Mouse (Mus musculus) embryonic facial prominence, embryonic 10.5 days (tissue): ENCODE results near the gene Mipep. TPM values are rescaled to one million over a fixed set of nuclear protein-coding genes. Genes with fewer than 3 reads are reported as not detected.

Experiments
- DNase-seq: peaks from one replicate; pipeline ENCODE4 v3.0.0-alpha.2; 2017; ENCODE audit warnings: low spot score
- H3K27ac ChIP-seq: fragments of 300-500 bp; sonication (generic); replicated peaks from 2 replicates; pipeline ENCODE4 v1.5.1; 2016; ENCODE audit warnings: mild to moderate bottlenecking
- H3K27me3 ChIP-seq: fragments of 300-500 bp; sonication (generic); replicated peaks from 2 replicates; pipeline ENCODE4 v1.6.1; 2016; ENCODE audit warnings: low read depth, mild to moderate bottlenecking; ENCODE audit not compliant: poor library complexity, severe bottlenecking
- H3K36me3 ChIP-seq: fragments of 300-500 bp; sonication (generic); replicated peaks from 2 replicates; pipeline ENCODE4 v1.6.1; 2016; ENCODE audit warnings: mild to moderate bottlenecking, moderate library complexity
- H3K4me1 ChIP-seq: fragments of 300-500 bp; sonication (generic); 2 replicates; pipeline ENCODE4 v1.6.1; 2016
- H3K4me3 ChIP-seq: fragments of 300-500 bp; sonication (generic); 2 replicates; pipeline ENCODE4 v1.5.1; 2016; ENCODE audit warnings: mild to moderate bottlenecking, moderate library complexity
- H3K9me3 ChIP-seq: fragments of 300-500 bp; sonication (generic); 2 replicates; pipeline ENCODE4 v1.6.1; 2016; ENCODE audit warnings: mild to moderate bottlenecking
- WGBS: fragments of 180-500 bp; shearing (Covaris S2); methylation state at CpG from one replicate; pipeline ENCODE4 v1.1.7; 2016; 5-methylcytosine and 5-hydroxymethylcytosine counted together
- polyA plus RNA-seq: library from polyadenylated mRNA; unstranded; fragments of >200 nt; fragmentation: Nextera tagmentation; extraction: Ambion mirVana; gene quantifications from 2 replicates; pipeline ENCODE4 v1.2.1, GENCODE M21; 2016

Mipep gene
- polyA plus RNA-seq, 1 experiment from 2014 or later, result 24.6 TPM

- Histone ChIP-seq H3K27ac (no peak overlapping the region), H3K4me3 (no peak overlapping the region), H3K36me3 (peaks cover 28% of the 10 kb centered on the region), H3K27me3 (no peaks in the 10 kb centered on the region), H3K4me1 (peaks cover 13% of the 10 kb centered on the region; the same call in 1 of the 2 replicates), H3K9me3 (no peaks in the 10 kb centered on the region)
- no peak for DNase-seq
- WGBS, result 80% methylated on average over 4 of the region's 4 CpGs
Measured at GRCm38 (mm10) chr14:60904501-60904900, 120.1 kb downstream of the Mipep start.

- DNase-seq, result no peak
- H3K27ac ChIP-seq, result no peak overlapping the region
- no peaks in the 10 kb centered on the region for H3K9me3 ChIP-seq
- H3K4me1 ChIP-seq, result 0 out of 2 replicates have a peak, but pooled peaks cover 4% of the 10 kb centered on the region
- peaks cover 26% of the 10 kb centered on the region for H3K36me3 ChIP-seq
- 87% methylated on average over 10 of the region's 10 CpGs for WGBS
- no peak overlapping the region for H3K4me3 ChIP-seq
- no peaks in the 10 kb centered on the region for H3K27me3 ChIP-seq
Measured at GRCm38 (mm10) chr14:60906421-60907374, 122.3 kb downstream of the Mipep start.

- H3K27me3 ChIP-seq, result no peaks in the 10 kb centered on the region
- no peak for DNase-seq
- H3K4me1 ChIP-seq, result peaks cover 22% of the 10 kb centered on the region
- H3K27ac ChIP-seq, result no peak overlapping the region
- WGBS, result 89% methylated on average over 4 of the region's 4 CpGs
- no peaks in the 10 kb centered on the region for H3K9me3 ChIP-seq
- H3K4me3 ChIP-seq, result no peak overlapping the region
- H3K36me3 ChIP-seq, result peaks cover 19% of the 10 kb centered on the region
Measured at GRCm38 (mm10) chr14:60909351-60909750, 125.0 kb downstream of the Mipep start.

- H3K9me3 ChIP-seq, result no peaks in the 10 kb centered on the region
- no peaks in the 10 kb centered on the region for H3K27me3 ChIP-seq
- no peak for DNase-seq
- H3K4me3 ChIP-seq, result no peak overlapping the region
- no peak overlapping the region for H3K27ac ChIP-seq
- H3K4me1 ChIP-seq, result peaks cover 23% of the 10 kb centered on the region
- H3K36me3 ChIP-seq, result 0 out of 2 replicates have a peak, but pooled peaks cover 10% of the 10 kb centered on the region
- WGBS, result 89% methylated on average over 12 of the region's 12 CpGs
Measured at GRCm38 (mm10) chr14:60910506-60911444, 126.4 kb downstream of the Mipep start.

GRCm38 (mm10) chr14:60912981-60913468 is 128.7 kb downstream of the Mipep start:
- Histone ChIP-seq H3K27me3 (no peaks in the 10 kb centered on the region), H3K36me3 (0 out of 2 replicates have a peak, but pooled peaks cover 6% of the 10 kb centered on the region), H3K27ac (peak overlapping the region; percentile 37; the same call in 1 of the 2 replicates), H3K9me3 (no peaks in the 10 kb centered on the region), H3K4me1 (peaks cover 42% of the 10 kb centered on the region), H3K4me3 (no peak overlapping the region)
- DNase-seq, result no peak
- 19% methylated on average over 8 of the region's 8 CpGs for WGBS

GRCm38 (mm10) chr14:60916661-60917060 is 132.3 kb downstream of the Mipep start:
- no peak overlapping the region for H3K4me3 ChIP-seq
- no peaks in the 10 kb centered on the region for H3K27me3 ChIP-seq
- H3K9me3 ChIP-seq, result no peaks in the 10 kb centered on the region
- peaks cover 42% of the 10 kb centered on the region for H3K4me1 ChIP-seq
- WGBS, result 56% methylated on average over 4 of the region's 4 CpGs
- H3K27ac ChIP-seq, result peak overlapping the region; percentile 51
- no peaks in the 10 kb centered on the region for H3K36me3 ChIP-seq
- DNase-seq, result no peak

GRCm38 (mm10) chr14:60926011-60926410 is 141.6 kb downstream of the Mipep start:
- no peaks in the 10 kb centered on the region for H3K9me3 ChIP-seq
- H3K4me1 ChIP-seq, result no peaks in the 10 kb centered on the region
- H3K27ac ChIP-seq, result no peak overlapping the region
- H3K27me3 ChIP-seq, result no peaks in the 10 kb centered on the region
- H3K4me3 ChIP-seq, result no peak overlapping the region
- WGBS, result 79% methylated on average over 1 of the region's 1 CpGs
- no peaks in the 10 kb centered on the region for H3K36me3 ChIP-seq
- DNase-seq, result no peak

- 79% methylated on average over 5 of the region's 5 CpGs for WGBS
- Histone ChIP-seq H3K27ac (no peak overlapping the region), H3K36me3 (no peaks in the 10 kb centered on the region), H3K4me1 (no peaks in the 10 kb centered on the region), H3K4me3 (no peak overlapping the region), H3K9me3 (no peaks in the 10 kb centered on the region), H3K27me3 (no peaks in the 10 kb centered on the region)
- DNase-seq, result no peak
Measured at GRCm38 (mm10) chr14:60935705-60936104, 151.3 kb downstream of the Mipep start.

GRCm38 (mm10) chr14:60937481-60938039 is 153.2 kb downstream of the Mipep start:
- no peaks in the 10 kb centered on the region for H3K4me1 ChIP-seq
- no peaks in the 10 kb centered on the region for H3K36me3 ChIP-seq
- WGBS, result 93% methylated on average over 4 of the region's 4 CpGs

More at GRCm38 (mm10) chr14:60937481-60938039, 153.2 kb downstream of the Mipep start:
- no peaks in the 10 kb centered on the region for H3K9me3 ChIP-seq
- H3K4me3 ChIP-seq, result no peak overlapping the region
- H3K27ac ChIP-seq, result no peak overlapping the region
- no peaks in the 10 kb centered on the region for H3K27me3 ChIP-seq
- no peak for DNase-seq

Other genes with a start within 250 kb of the Mipep start
- 28.2 and 39.6 TPM in 2 replicates for gene Spata13, start 150.6 kb upstream of the Mipep start, polyA plus RNA-seq
- 0.15 and 0.18 TPM in 2 replicates for gene C1qtnf9, start 16.4 kb upstream of the Mipep start, polyA plus RNA-seq